Mouse (Mus musculus) left cerebral cortex, postnatal 36 days (tissue): ENCODE results near the gene Hoxa3. TPM values are rescaled to one million over a fixed set of nuclear protein-coding genes. Genes with fewer than 3 reads are reported as not detected.

Source experiments
- DNase-seq, 2 experiments: peaks; one replicate each; pipeline ENCODE4 v3.0.0; 2021 to 2022; ENCODE audit warnings: low spot score in 2 of 2, mixed read lengths in 1 of 2
- intact Hi-C: fragments of 180-260 bp; cut with DNase I; formaldehyde crosslinking; loops from one replicate; pipeline ENCODE4 v1.15.1; 2025
- total RNA-seq, 2 experiments: library from RNA; stranded (reverse); gene quantifications; 2 replicates each; pipeline ENCODE4 v1.2.3; 2021

Hoxa3 gene
- total RNA-seq, 2 experiments from 2014 or later, result not detected

DNA sequence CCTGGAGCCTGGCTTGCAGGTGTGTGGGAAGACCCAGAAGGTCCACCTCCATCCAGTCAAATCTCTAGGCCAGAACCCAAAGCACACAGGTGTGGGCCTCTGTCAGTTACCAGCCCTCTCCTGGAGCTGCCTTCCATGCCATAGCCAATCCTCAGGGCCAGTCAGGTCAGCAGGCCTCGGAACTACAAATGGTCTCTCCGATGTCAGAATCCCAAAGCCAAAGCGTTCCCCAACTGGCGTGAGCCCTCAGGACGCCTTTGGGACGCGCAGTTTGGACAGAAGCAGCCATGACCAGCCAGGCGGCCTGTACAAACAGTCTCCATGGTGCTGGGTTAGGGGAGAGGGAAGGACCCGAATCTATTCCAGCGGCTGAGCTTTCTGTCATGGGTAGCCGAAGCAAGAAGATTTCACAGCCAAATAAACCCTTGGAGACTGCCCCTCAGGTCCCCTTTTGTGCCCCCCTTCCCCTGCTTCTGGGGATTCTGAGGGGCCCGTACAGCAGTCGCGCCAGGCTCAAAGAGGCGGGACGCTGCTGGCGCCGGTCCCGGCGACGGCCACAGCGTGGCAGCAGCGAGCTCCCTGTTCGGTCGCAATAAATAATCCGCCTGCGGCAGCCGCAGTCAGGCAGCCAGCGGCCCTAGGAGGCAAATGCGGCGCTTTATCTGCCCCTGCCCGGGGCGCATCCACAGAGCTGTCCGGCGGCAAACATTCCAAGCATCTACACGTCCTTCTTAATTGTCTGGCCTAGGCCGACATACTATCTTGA is 1.8 kb downstream of the Hoxa3 start:
- peak in 1 of 2 experiments; percentile 64 for DNase-seq
- intact Hi-C loops, result no loop called here

DNA sequence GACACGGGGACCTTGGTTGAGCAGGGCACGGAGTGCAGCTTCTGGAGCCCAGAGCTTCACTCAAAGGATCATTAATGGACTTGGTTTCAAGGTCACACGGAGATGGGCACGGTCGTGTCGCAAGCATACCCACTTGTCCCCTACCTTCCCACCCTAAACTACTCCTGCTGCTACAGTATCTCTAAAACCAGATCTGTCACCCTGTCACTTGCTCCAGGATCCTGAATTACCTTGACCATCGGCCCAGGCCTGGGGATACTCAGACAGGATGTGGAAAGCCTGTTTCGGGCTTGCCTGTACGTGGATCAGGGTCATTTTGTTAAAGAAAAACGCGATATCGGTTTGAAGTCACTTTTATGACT is 3.5 kb downstream of the Hoxa3 start:
- intact Hi-C loops, result no loop called here
- DNase-seq, result no peak

DNA sequence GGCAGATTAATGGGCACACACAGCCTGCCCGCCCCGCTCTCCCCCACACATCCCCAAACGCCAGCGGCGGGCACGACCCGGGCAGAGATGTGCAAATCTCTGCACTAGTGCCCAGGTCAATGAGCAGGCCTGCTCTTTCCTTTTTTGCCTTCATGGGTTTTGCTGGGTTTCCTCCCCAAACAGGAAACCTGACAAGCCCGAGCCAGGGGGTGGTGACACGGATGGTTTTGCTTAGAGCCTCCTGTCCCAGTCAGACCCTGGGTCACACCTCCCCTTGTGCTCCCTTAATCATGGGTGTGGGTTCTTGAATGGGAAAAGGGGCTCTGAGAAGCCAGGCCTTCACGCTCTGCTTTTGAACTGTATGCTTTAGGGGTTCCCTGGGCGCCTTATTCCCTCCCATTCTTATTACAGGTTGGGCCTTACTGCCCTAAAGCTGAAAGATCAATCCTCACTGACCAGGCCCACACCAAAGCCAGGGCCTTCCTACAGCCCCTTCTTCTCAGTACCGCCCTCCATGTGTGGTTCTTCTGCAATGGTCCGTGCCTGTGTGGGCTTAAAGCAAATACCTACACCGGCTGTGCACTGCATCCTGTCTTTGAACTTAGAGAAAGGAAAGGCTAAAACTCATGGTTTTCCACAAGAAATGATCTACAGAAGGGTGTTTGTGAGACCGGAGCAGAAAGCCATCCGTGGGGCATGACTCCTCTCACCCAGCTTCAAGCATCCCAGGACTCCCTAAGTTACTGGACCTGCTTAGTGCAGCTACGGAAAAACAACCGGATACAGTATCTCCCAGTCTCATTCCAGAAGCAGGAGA is 4.1 kb downstream of the Hoxa3 start:
- intact Hi-C loops, result no loop called here
- no peak for DNase-seq

DNA sequence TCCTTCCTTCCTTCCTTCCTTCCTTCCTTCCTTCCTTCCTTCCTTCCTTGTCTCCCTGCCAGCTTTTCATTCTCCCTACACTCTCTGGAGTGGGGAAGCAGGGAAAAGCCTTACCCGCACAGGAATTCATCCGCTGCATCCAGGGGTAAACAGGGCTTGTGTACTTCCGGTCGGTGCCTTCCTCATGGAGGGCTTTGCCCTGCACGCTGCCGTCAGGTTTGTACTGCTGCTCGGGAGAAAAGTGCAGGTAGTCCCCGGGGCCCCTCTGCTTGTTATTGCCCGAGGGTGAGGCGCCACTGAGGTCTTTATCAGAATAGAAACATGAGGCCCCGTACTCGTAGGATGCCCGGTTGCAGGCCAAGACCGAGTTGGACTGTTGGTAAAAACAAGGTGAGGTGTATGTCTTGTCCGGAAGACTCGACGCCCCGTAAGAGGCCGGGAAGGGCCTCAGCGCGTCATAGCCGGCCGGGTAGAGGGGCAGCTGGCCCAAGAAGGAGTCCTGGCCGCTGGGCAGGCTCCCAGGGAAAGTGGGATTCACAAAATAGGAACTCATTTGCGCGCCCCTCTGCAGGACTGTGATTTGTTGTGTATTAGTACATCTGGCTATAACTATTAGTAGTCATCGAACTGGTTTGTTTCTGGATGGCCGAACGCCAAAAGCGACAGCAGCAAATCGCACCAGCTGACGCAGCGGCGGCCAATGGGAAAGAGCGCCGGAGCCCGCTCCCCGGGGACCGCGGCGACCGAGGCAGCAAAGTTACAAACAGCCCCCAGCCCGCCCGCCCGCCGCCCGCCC is 4.9 kb downstream of the Hoxa3 start, which contains the start of gene Hoxa6:
Gene Hoxa6 (minus strand): TSS at position 651 of the 796 bp plus-strand sequence.
- DNase-seq, result no peak

DNA sequence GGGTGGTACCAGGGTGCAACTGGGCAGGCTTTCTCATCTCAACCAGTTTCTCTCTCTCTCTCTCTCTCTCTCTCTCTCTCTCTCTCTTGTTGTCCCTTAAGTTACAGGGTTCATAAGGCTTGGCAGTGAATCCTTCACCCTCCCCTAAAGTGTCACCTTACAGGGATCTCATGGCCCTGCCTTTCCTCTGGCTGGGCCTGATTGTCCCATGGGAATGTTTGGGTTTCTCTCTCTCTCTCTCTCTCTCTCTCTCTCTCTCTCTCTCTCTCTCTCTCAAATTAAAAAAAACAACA is 5.5 kb downstream of the Hoxa3 start:
- intact Hi-C loops, result no loop called here

More for the DNA sequence above, 4.9 kb downstream of the Hoxa3 start, which contains the start of gene Hoxa6:
- intact Hi-C loops, result no loop called here

DNA sequence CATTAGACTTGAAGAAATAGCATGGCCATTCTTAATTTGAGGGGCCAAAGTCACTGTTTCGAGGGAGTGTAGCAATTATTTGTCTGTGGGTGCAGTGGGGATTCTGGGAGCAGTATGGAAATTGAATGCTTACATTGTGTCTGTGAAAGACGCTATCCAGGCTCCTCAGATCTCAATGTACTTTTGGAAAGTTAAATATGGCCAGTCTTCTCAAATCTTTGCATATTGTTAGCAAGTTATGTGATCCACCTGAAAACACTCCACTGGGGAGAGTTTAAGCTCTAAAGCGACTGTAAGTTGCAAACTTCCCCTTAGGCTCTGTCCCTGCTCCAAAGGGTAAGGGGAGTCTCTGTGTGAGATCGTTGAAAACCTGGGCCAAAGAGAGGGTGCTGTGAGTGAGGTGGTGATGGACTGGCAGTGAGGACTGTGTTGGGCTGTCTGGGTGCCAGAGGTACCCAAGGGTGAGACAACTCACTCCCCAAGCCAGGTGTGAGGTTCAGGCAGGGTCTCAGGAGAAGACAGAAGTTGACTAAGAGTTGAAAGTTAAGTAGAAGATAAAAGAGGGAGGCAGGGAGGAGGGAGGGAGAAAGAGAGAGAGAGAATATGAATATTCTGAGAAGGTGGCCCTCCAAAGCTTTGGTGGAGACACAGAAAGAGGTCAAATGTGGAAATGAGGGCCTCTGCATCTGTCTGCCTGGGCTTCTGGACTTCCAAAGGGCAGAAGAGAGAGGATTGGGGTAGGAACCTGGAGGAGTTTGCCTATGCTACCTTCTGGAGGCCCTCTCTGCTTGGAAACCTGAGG is 6.1 kb downstream of the Hoxa3 start:
- DNase-seq, result no peak
- intact Hi-C loops, result no loop called here

More for the DNA sequence above, 5.5 kb downstream of the Hoxa3 start:
- DNase-seq, result no peak

DNA sequence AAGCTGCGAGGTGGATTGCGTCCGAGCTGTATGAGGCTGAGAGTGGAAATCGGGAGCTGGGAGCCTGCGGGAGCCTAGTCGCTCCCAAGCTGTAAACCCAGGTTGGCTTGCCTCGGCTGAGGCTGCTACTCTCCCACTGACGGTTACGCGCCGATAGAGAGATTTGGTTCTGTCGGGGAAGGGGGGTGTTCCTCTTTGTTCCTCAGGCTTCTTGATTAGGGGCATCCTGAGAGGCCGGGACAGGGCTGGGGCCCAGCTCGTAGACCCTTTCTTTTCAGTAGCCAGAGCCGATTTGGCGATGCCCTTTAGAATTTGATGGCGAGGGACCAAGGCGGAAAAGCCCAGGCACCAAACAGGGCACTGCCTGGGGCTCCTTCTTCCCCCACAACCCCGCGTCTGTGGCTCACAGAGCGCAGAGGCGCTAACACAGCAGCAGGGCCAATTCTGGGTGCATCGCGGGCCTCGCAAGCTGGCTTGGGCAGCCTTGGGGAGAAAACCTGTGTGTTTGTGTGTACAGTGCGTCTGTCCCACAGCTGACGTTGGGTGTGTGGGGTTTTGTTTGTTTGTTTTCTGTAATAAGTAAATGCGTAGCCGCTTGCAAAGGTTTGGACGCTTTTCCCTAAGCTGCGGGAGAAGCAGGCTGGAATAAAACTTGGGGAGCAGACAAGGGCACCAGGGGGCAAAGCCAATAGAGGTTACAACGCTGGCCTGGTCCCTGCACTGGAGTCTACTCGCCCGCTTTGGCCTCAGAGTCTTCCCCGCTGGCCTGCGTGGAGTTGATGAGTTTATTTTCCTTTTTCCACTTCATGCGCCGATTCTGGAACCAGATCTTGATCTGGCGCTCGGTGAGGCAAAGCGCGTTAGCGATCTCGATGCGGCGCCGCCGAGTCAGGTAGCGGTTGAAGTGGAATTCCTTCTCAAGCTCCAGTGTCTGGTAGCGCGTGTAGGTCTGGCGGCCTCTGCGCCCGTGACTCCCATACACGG is 7.2 kb downstream of the Hoxa3 start:
- intact Hi-C loops, result no loop called here
- no peak for DNase-seq

DNA sequence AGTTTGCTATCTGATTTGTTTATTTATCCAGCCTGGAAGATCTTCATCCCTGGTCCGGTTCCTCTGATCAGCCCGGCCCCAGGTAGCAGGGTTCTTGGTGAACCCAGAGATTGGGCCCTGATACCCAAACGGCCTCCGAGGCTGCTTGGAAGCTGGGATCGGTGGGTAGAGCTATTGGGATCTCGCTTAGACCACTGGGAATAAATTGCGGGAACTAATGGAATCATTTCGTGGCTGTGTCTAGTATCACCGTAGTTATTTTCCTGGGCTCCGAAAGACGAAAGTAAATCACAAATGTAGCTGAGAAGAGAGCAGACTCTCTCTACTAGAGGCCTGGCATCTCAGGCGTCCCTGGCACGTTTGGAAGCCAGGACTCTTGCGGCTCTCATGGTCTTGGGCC is 7.9 kb downstream of the Hoxa3 start:
- DNase-seq, result no peak
- intact Hi-C loops, result no loop called here

DNA sequence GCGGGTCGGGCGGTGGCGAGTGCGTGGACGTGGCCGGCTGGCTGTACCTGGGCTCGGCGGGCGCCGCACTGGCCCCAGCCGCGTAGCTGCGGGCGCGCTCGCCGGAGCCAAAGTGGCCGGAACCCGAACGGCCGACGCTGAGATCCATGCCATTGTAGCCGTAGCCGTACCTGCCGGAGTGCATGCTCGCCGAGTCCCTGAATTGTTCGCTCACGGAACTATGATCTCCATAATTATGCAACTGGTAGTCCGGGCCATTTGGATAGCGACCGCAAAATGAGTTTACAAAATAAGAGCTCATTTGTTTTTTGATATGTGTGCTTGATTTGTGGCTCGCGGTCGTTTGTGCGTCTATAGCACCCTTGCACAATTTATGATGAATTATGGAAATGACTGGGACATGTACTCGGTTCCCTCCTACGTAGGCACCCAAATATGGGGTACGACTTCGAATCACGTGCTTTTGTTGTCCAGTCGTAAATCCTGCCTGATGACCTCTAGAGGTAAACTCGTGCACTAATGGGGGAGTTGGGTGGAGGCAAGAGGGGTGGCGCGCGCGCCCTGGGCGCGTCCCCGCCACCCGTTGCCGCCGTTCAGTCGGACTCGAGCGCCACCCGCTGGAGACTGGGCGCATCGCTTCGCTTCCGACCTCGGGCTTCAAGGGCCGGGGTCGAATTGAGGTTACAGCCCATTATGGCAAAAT is 8.9 kb downstream of the Hoxa3 start, which contains the start of gene Hoxa5:
Gene Hoxa5 (minus strand): TSS at position 538 of the 703 bp plus-strand sequence.
- no peak for DNase-seq
- intact Hi-C loops, result loop anchor here (5.0 kb wide), 1 partner anchor 37 kb away; no protein-coding TSS in a partner anchor

DNA sequence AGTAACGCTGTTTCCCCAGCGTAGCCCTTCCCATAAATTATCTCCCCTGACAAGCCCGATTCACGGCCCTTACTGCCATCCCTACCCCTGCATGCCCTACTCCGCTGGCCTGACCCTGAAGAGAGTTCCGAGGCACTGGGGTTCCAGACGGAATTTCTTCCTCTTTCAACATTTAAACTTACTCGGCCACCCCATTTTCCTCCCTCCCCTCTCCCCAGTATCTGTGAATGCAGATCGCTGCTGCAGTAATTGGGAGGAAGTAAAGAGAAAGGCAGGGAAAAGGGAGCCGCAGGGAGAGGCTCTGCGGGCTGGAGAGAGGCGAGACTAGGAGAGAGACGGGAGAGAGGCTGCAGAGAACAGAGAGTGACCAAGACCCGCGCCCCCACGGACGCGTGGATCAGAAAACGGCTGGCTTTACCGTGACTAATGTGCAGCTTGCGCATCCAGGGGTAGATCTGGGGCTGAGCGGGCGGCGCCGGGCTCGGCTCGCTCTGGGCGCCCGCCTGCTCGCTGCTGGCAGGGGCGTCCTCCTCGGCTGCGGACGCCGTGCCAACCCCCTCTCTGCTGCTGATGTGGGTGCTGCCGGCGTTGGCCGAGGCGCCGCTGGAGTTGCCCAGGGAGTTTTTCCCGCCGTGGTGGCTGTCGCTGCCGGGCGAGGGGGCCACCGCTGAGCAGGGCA is 9.6 kb downstream of the Hoxa3 start:
- intact Hi-C loops, result loop anchor here (5.0 kb wide), 1 partner anchor 36 kb away; no protein-coding TSS in a partner anchor
- DNase-seq, result no peak

DNA sequence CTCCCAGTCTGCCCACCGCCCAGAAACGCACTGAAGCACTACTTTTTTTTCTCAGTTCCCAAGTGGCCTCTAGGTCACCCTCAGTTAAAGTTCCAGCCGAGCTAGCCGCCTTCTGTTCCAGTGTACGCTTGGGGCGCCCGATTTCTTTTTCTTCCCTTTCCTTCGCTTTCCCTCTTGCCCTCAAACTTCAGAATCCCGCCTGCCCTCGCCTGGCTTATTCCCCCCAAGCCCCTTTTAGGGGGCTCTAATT is 10.1 kb downstream of the Hoxa3 start:
- no peak for DNase-seq
- intact Hi-C loops, result loop anchor here (5.0 kb wide), 1 partner anchor 36 kb away; no protein-coding TSS in a partner anchor

DNA sequence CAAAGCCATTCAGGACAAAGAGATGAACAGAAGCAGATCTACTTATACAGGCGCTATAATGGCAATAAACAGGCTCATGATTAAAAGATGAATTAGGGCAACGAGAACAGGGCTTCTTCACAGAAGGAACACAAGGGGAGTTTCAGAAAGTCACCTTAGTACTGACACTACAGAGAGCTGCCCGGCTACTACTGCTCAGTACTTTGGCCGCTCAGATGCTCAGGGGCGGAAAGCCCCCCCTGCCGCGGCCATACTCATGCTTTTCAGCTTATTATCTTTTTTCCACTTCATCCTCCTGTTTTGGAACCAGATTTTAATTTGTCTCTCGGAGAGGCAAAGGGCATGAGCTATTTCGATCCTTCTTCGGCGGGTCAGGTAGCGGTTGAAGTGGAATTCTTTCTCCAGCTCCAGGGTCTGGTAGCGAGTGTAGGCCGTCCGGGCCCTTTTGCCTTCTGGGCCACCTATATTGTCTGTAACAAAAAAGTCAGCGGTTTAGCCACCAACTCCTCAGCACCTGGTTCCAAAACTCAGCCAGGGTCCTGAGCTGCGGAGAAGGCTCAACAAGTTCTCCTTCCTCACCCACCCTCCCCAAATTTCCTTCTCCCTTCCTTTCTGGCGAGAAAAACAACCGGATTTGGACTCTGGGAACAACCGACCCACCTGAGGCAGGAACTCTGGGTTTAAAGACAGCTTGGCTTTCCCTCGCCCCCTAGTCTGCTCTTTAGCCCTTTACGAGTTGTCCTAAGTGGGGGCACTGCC is 10.6 kb downstream of the Hoxa3 start:
- intact Hi-C loops, result loop anchor here (5.0 kb wide), 1 partner anchor 35 kb away; no protein-coding TSS in a partner anchor
- DNase-seq, result no peak

DNA sequence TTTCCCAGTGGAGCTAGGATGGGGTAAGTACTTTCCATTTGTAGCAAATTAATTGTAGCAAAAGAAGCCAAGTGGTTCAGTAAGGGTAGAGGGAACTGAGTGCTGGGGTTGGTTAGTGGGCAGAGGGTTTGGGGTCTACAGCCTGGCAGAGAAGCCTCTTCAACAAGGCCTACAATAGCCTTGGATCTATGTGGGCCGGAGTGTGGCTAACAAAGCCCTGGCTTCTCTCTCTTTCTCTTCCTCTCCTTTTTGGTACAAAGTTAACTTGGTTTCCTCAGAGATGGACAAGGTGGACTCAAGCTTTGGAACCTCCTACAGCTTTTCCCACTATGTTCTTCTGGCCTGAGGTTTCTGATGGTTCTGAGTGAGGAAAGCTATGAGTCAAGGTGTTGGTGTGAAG is 11.9 kb downstream of the Hoxa3 start:
- intact Hi-C loops, result loop anchor here (5.0 kb wide), 1 partner anchor 34 kb away; no protein-coding TSS in a partner anchor
- no peak for DNase-seq

DNA sequence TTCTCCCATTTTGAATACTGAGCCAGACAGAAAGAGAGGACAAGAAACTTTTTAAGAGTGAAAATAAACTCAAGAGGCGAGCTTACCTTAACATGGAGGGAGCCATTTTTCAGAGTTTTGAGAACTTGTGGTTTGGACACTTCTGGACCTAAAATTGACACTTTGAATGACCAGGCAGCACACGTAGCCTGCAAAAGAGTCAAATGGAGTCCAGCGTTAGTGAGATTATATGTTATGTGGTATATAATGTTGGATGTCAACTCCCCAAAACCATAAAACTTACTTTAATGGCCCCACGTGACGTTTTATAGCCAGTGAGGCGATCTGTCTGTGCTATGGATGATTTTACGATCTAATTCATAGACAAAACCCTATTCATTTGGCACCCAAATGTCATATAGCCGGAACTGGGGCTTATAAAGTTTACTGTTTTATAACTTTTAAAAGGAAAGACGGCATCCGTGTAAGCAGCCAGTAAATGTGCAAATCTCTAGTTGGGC is 12.3 kb downstream of the Hoxa3 start:
- intact Hi-C loops, result loop anchor here (5.0 kb wide), 1 partner anchor 34 kb away; no protein-coding TSS in a partner anchor
- DNase-seq, result no peak

DNA sequence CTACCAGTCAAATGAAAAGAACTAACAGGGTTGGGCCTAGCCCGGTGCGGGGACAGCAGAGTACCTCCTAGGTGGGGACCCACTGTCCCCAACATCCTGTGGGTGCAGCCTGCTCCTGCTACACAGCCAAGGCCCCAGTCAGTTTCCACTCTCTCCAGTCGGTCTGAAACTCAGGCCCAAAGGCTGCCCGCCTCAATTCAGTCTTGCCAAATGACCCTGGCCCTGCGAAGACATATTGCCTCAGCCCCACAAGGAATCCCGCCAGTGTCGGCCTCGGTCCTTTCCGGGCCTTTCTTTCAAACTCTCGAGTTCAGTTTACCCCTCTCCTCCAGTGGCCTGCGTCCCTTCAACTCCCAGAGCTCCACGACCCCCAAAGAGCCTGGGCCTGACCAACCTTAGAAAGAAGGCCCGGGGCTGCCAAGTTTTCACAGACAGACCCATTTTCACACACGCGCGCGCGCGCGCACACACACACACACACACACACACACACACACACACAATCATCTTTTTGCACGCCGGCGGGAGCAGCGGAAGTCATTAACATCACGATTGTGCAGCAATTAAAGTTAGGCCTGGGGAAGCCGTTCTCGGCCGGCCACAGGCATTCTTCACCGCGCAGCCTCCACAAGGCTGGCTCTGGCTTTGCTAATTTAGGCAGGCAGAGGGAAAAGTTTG is 12.9 kb downstream of the Hoxa3 start:
- intact Hi-C loops, result loop anchor here (5.0 kb wide), 1 partner anchor 33 kb away; no protein-coding TSS in a partner anchor
- DNase-seq, result no peak
